10 mouse cellular contexts compared by ENCODE assay signal in genomic region chr14:25611159-25611697, GRCm38 (mm10).
DNase-seq lines count a peak whose midpoint lies in the region; ATAC-seq and TF ChIP-seq lines count a peak whose summit lies in the region.
"Had no signal": no experiment of that assay in that cellular context is flagged by ENCODE, and none has a peak within 500 bp of the region (broad histone marks: within the 10 kb centered on the region; RNA-seq: fewer than 3 reads in every experiment).

No protein-coding gene starts in this region.

- peak overlapping the region; percentile 0; the same call in 1 of the 2 replicates for H3K9ac ChIP-seq in lung, embryonic 14.5 days
- peak overlapping the region; percentile 52 for H3K9ac ChIP-seq in intestine, embryonic 16.5 days (ENCODE audit: low read depth, low read length)

- TF ChIP-seq POLR2A in cerebellum, adult 2 months (IDR thresholded peaks at IDR 0.05; ENCODE audit: borderline replicate concordance, insufficient read depth, low read length) = no peak

- H3K4me3 ChIP-seq in cerebellum, adult 2 months (replicated peaks; ENCODE audit: insufficient read depth, low read depth, low read length) = no peak overlapping the region
- H3K4me3 ChIP-seq in lung, embryonic 14.5 days (ENCODE audit: low read depth, low read length) = no peak overlapping the region
- no peak overlapping the region for H3K4me3 ChIP-seq in intestine, embryonic 16.5 days (ENCODE audit: low read length)
- H3K4me3 ChIP-seq: myocyte had no signal

- 36% methylated on average over 9 of the region's 9 CpGs for WGBS in cerebellum, adult 2 months
- 39% methylated on average over 9 of the region's 9 CpGs for WGBS in lung, embryonic 14.5 days
- WGBS in intestine, embryonic 16.5 days = 29% methylated on average over 9 of the region's 9 CpGs

- DNase-seq in cerebellum, adult 2 months = no peak
- no peak for DNase-seq in cerebellum, adult 9-10 months
- no peak for DNase-seq in lung, embryonic 14.5 days
- no peak for DNase-seq in lung, postnatal 14 days
- peak; percentile 59 for DNase-seq in retina, postnatal 1 day
- DNase-seq in c-Kit-positive CD71-positive TER-119-positive erythroid progenitor cells, embryonic 14.5 days (ENCODE audit: low spot score) = no peak
- no peak for DNase-seq in liver
- DNase-seq: left cerebral cortex, postnatal 4 days had no signal

- H3K27me3 ChIP-seq in cerebellum, adult 2 months (ENCODE audit: control insufficient read depth, insufficient read depth, low read length) = no peaks in the 10 kb centered on the region
- H3K27me3 ChIP-seq in lung, embryonic 14.5 days (ENCODE audit: insufficient read depth, low read length) = no peaks in the 10 kb centered on the region
- no peaks in the 10 kb centered on the region for H3K27me3 ChIP-seq in intestine, embryonic 16.5 days (replicated peaks; ENCODE audit: control insufficient read depth, insufficient read depth, low read length)

- TF ChIP-seq CTCF in cerebellum, adult 2 months (IDR thresholded peaks at IDR 0.05; ENCODE audit: borderline replicate concordance, insufficient read depth, low read depth, low read length) = no peak
- TF ChIP-seq CTCF in lung, embryonic 14.5 days (IDR thresholded peaks at IDR 0.05; ENCODE audit: low read depth) = no peak

- 0 out of 2 replicates have a peak overlapping the region, but pooled peaks have one; percentile 49 for H3K27ac ChIP-seq in cerebellum, adult 2 months (ENCODE audit: insufficient read depth, low read length)
- H3K27ac ChIP-seq in lung, embryonic 14.5 days (ENCODE audit: low read depth) = peak overlapping the region; percentile 54; the same call in 1 of the 2 replicates
- peak overlapping the region; percentile 87 for H3K27ac ChIP-seq in intestine, embryonic 16.5 days (ENCODE audit: low read length)

- peaks cover 42% of the 10 kb centered on the region for H3K4me1 ChIP-seq in cerebellum, adult 2 months (ENCODE audit: control insufficient read depth, insufficient read depth, low read length)
- H3K4me1 ChIP-seq in lung, embryonic 14.5 days (ENCODE audit: insufficient read depth) = peaks cover 42% of the 10 kb centered on the region
- H3K4me1 ChIP-seq in intestine, embryonic 16.5 days (ENCODE audit: control insufficient read depth, insufficient read depth, low read length) = peaks cover 64% of the 10 kb centered on the region

- no peaks in the 10 kb centered on the region for H3K36me3 ChIP-seq in lung, embryonic 14.5 days (ENCODE audit: insufficient read depth)
- no peaks in the 10 kb centered on the region for H3K36me3 ChIP-seq in intestine, embryonic 16.5 days (ENCODE audit: control insufficient read depth, insufficient read depth, low read length)

- H3K4me2 ChIP-seq in lung, embryonic 14.5 days = peak overlapping the region; percentile 42; the same call in 1 of the 2 replicates
- peak overlapping the region; percentile 28 for H3K4me2 ChIP-seq in intestine, embryonic 16.5 days (ENCODE audit: low read depth, low read length)

- H3K9me3 ChIP-seq in lung, embryonic 14.5 days (ENCODE audit: low read depth, low read length) = no peaks in the 10 kb centered on the region
- H3K9me3 ChIP-seq in intestine, embryonic 16.5 days (ENCODE audit: control insufficient read depth, low read length) = no peaks in the 10 kb centered on the region

- ATAC-seq in lung, embryonic 14.5 days (ENCODE audit: insufficient read depth) = no peak
- ATAC-seq in intestine, embryonic 16.5 days = no peak
